Mouse (Mus musculus) heart, postnatal 0 days (tissue): ENCODE results near the gene Slc20a1.

ENCODE experiments used
- CTCF ChIP-seq: IDR thresholded peaks from 2 replicates; pipeline ENCODE4 v1.5.1; 2016; ENCODE audit warnings: antibody characterized with exemption, control low read depth, low read depth
- EP300 ChIP-seq: IDR thresholded peaks from 2 replicates; pipeline ENCODE4 v1.6.1; 2016; ENCODE audit warnings: antibody characterized with exemption, low read depth

DNA sequence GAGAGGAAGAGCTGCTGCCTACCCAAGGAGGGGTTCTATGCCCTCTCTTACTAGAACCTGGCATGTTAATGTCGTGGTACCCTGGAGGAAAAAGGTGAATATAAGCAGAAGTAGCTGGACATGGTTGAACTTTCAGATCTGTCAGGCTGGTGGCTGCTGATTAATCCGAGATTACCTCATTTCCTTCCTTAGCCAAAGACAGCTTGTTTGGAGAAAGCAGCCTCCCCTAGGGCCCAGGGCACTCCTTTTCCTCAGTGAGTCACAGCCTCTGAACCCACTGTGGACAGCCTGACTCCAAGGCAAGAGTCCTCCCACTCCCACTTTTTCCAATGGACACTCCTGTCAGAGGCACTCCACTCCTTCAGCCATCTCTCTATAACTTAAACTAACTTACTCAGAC, 22.9 kb upstream of the Slc20a1 start:
- TF ChIP-seq CTCF (no peak), EP300 (no peak)
